Mouse (Mus musculus) ES-E14 (cell line): ENCODE measurements at regions not wholly inside any gene's neighbourhood (a gene's known extent, or its start where the extent isn't known, plus 50 kb on each side); places are given as distances from the start of the nearest gene placed in this dataset.

Experiments used
- DNase-seq: peaks from one replicate; pipeline ENCODE4 v3.0.0-alpha.2; 2013; ENCODE audit warnings: low read depth, low spot score
- H3K27ac ChIP-seq: 2 replicates; pipeline ENCODE4 v1.5.1; 2012; ENCODE audit warnings: low read depth, mild to moderate bottlenecking, low read length, moderate library complexity, mixed read lengths; ENCODE audit not compliant: poor library complexity, insufficient read depth, severe bottlenecking
- H3K36me3 ChIP-seq: 2 replicates; pipeline ENCODE4 v1.6.1; 2012; ENCODE audit warnings: mild to moderate bottlenecking, low read length, moderate library complexity, mixed read lengths; ENCODE audit not compliant: control insufficient read depth, poor library complexity, insufficient read depth, severe bottlenecking
- H3K4me1 ChIP-seq, 2 experiments: fragments of 150-350 bp in 1 of 2; sonication (generic) in 1 of 2; 2 replicates each; pipeline ENCODE4 v1.6.1; 2012; ENCODE audit warnings: low read length in 2 of 2, mild to moderate bottlenecking in 1 of 2, mixed read lengths in 1 of 2; ENCODE audit not compliant: control insufficient read depth in 2 of 2, insufficient read depth in 2 of 2, poor library complexity in 1 of 2
- H3K4me3 ChIP-seq, 2 experiments: fragments of 150-350 bp in 1 of 2; sonication (generic) in 1 of 2; 2 replicates each; pipeline ENCODE4 v1.5.1; 2012; ENCODE audit warnings: low read length in 2 of 2, low read depth in 1 of 2, mild to moderate bottlenecking in 1 of 2, mixed read lengths in 1 of 2; ENCODE audit not compliant: insufficient read depth in 1 of 2, poor library complexity in 1 of 2, severe bottlenecking in 1 of 2
- H3K9ac ChIP-seq: 2 replicates; pipeline ENCODE4 v1.6.1; 2012; ENCODE audit warnings: low read depth, mild to moderate bottlenecking, low read length, mixed read lengths; ENCODE audit not compliant: poor library complexity, insufficient read depth, severe bottlenecking
- H3K9me3 ChIP-seq: fragments of 150-350 bp; sonication (generic); 2 replicates; pipeline ENCODE4 v1.6.1; 2012; ENCODE audit warnings: low read depth, mild to moderate bottlenecking, low read length; ENCODE audit not compliant: control insufficient read depth, insufficient read depth
- CHD2 ChIP-seq: IDR thresholded peaks from 2 replicates; pipeline ENCODE4 v1.6.1; 2014; ENCODE audit warnings: mild to moderate bottlenecking, low read depth, low read length, inconsistent platforms
- HCFC1 ChIP-seq: IDR thresholded peaks from 2 replicates; pipeline ENCODE4 v1.6.1; 2012; ENCODE audit warnings: low read length, inconsistent platforms, borderline replicate concordance; ENCODE audit not compliant: insufficient read depth
- MAFK ChIP-seq: IDR thresholded peaks from 2 replicates; pipeline ENCODE4 v1.6.1; 2014; ENCODE audit warnings: mild to moderate bottlenecking, low read depth, low read length, inconsistent platforms; ENCODE audit not compliant: insufficient read depth
- ZC3H11A ChIP-seq: IDR thresholded peaks from 2 replicates; pipeline ENCODE4 v1.6.1; 2012; ENCODE audit warnings: low read depth, mild to moderate bottlenecking, inconsistent platforms, low read length, borderline replicate concordance
- ZNF384 ChIP-seq: IDR thresholded peaks from 2 replicates; pipeline ENCODE4 v1.6.1; 2012; ENCODE audit warnings: low read depth, low read length, inconsistent platforms
- in situ Hi-C, 2 experiments: fragments of 600-800 bp; cut with MboI; formaldehyde crosslinking; loops; one replicate each; pipeline ENCODE4 v1.15.1; 2025; ENCODE audit warnings: low sequenced_read_pairs in 2 of 2, inconsistent platforms in 1 of 2; ENCODE audit not compliant: unreplicated experiment in 2 of 2

- no peak for DNase-seq
- H3K4me3 ChIP-seq = no peak overlapping the region
- H3K9ac ChIP-seq = no peak overlapping the region
- TF ChIP-seq CHD2 (no peak), ZC3H11A (no peak), HCFC1 (no peak), MAFK (no peak)
- no peaks in the 10 kb centered on the region for H3K9me3 ChIP-seq
- no peaks in the 10 kb centered on the region for H3K36me3 ChIP-seq
- H3K4me1 ChIP-seq = no peaks in the 10 kb centered on the region
- H3K27ac ChIP-seq = no peak overlapping the region
- in situ Hi-C loops = no loop called here
Measured at GRCm38 (mm10) chr19:19885933-19886710, 504.6 kb downstream of the Anxa1 start.

GRCm38 (mm10) chr19:19880895-19881294 lies 509.8 kb downstream of the Anxa1 start:
- no peak overlapping the region for H3K4me3 ChIP-seq
- H3K4me1 ChIP-seq = no peaks in the 10 kb centered on the region
- no peaks in the 10 kb centered on the region for H3K9me3 ChIP-seq
- DNase-seq = no peak
- in situ Hi-C loops = no loop called here
- no peak for TF ChIP-seq HCFC1
- no peak for TF ChIP-seq CHD2
- TF ChIP-seq ZC3H11A = no peak
- no peak for TF ChIP-seq ZNF384
- TF ChIP-seq MAFK = no peak
- no peaks in the 10 kb centered on the region for H3K36me3 ChIP-seq
- H3K27ac ChIP-seq = no peak overlapping the region
- no peak overlapping the region for H3K9ac ChIP-seq

GRCm38 (mm10) chr19:19848152-19848551 lies 542.6 kb downstream of the Anxa1 start:
- Histone ChIP-seq H3K27ac (no peak overlapping the region), H3K4me3 (no peak overlapping the region), H3K9me3 (0 out of 2 replicates have a peak, but pooled peaks cover 2% of the 10 kb centered on the region), H3K4me1 (no peaks in the 10 kb centered on the region), H3K9ac (no peak overlapping the region), H3K36me3 (no peaks in the 10 kb centered on the region)
- in situ Hi-C loops = no loop called here
- DNase-seq = no peak
- TF ChIP-seq ZNF384 (no peak), ZC3H11A (no peak), CHD2 (no peak), HCFC1 (no peak), MAFK (no peak)

DNA sequence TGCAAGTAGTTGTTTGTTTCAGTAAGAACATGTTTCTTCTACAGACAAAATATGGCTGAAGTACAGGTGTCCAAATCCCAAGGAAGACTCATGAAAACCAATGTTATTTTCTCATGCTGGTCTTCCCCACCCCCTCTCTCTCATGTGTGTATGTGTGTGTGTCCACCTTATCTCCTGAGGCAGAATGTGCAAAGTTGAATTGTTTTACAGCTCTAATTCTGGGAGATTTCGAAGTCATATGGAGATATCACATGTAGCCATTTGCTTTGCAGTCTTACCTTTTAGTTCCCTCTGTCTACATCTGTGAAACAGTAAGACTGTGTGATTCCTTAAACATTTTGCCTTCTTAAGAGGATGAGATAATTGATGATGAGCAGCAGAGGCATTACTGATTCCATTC lies 582.8 kb downstream of the Anxa1 start:
- in situ Hi-C loops = no loop called here
- Histone ChIP-seq H3K9ac (no peak overlapping the region), H3K36me3 (no peaks in the 10 kb centered on the region), H3K27ac (no peak overlapping the region), H3K4me3 (no peak overlapping the region), H3K4me1 (no peaks in the 10 kb centered on the region), H3K9me3 (no peaks in the 10 kb centered on the region)
- TF ChIP-seq ZNF384 (no peak), HCFC1 (no peak), MAFK (no peak), CHD2 (no peak), ZC3H11A (no peak)
- no peak for DNase-seq

DNA sequence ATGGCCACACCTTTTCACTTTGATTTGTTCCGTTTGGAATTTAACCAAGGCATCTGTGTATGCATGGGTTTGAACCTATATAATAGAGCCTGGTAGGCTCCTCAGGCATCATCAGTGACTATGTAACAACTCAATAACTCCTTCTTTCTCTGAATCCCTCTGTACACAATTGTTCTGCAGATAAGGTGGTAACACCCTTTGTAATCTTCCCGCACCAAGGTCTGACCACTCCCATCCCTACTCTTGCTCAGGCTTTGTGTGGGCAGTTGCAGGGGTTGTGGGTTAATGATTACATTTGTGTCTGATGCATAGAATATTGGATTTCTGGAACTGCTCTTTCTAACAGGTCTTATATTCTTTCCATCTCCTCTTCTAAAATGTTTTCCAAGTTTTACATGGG lies 596.9 kb downstream of the Anxa1 start:
- Histone ChIP-seq H3K36me3 (no peaks in the 10 kb centered on the region), H3K9me3 (no peaks in the 10 kb centered on the region), H3K4me3 (no peak overlapping the region), H3K4me1 (no peaks in the 10 kb centered on the region), H3K27ac (no peak overlapping the region), H3K9ac (no peak overlapping the region)
- TF ChIP-seq ZC3H11A = no peak
- no peak for TF ChIP-seq HCFC1
- no peak for TF ChIP-seq ZNF384
- TF ChIP-seq CHD2 = no peak
- TF ChIP-seq MAFK = no peak
- no peak for DNase-seq
- in situ Hi-C loops = no loop called here
